Mouse (Mus musculus) thymus, adult 2 months (tissue): ENCODE measurements around the gene Foxd1. TPM values are rescaled to one million over a fixed set of nuclear protein-coding genes. Genes with fewer than 3 reads are reported as not detected.

Experiments used
- DNase-seq: peaks from one replicate; pipeline ENCODE4 v3.0.0; 2021
- H3K27ac ChIP-seq: fragments of 200-500 bp; 2 replicates; pipeline ENCODE4 v1.5.1; 2012; ENCODE audit warnings: low read length, control low read depth; ENCODE audit not compliant: control insufficient read depth, insufficient read depth
- H3K27me3 ChIP-seq: fragments of 200-500 bp; 2 replicates; pipeline ENCODE4 v1.6.1; 2012; ENCODE audit warnings: mild to moderate bottlenecking, low read length, moderate library complexity, mixed read lengths; ENCODE audit not compliant: control insufficient read depth, insufficient read depth
- H3K36me3 ChIP-seq: fragments of 200-500 bp; 2 replicates; pipeline ENCODE4 v1.6.1; 2012; ENCODE audit warnings: mild to moderate bottlenecking, low read length, moderate library complexity; ENCODE audit not compliant: control insufficient read depth, insufficient read depth
- H3K4me1 ChIP-seq: fragments of 200-500 bp; replicated peaks from 2 replicates; pipeline ENCODE4 v1.6.1; 2012; ENCODE audit warnings: low read length; ENCODE audit not compliant: control insufficient read depth, insufficient read depth
- H3K4me3 ChIP-seq: fragments of 200-500 bp; 2 replicates; pipeline ENCODE4 v1.5.1; 2012; ENCODE audit warnings: mild to moderate bottlenecking, low read length, control low read depth, moderate library complexity; ENCODE audit not compliant: control insufficient read depth, insufficient read depth
- CTCF ChIP-seq: fragments of 200-500 bp; IDR thresholded peaks from 2 replicates; pipeline ENCODE4 v1.5.1; 2012; ENCODE audit warnings: mild to moderate bottlenecking, control low read depth, low read length, moderate library complexity, borderline replicate concordance; ENCODE audit not compliant: control insufficient read depth, poor library complexity, insufficient read depth; ENCODE audit errors: extremely low read depth
- POLR2A ChIP-seq: fragments of 200-500 bp; IDR thresholded peaks from 2 replicates; pipeline ENCODE4 v1.6.1; 2012; ENCODE audit warnings: mild to moderate bottlenecking, low read length, control low read depth, moderate library complexity; ENCODE audit not compliant: control insufficient read depth, poor library complexity, insufficient read depth; ENCODE audit errors: extremely low read depth
- WGBS: fragments of 180-500 bp; shearing (Covaris S2); methylation state at CpG from one replicate; pipeline ENCODE4 v1.1.7; 2018; 5-methylcytosine and 5-hydroxymethylcytosine counted together
- polyA plus RNA-seq: library from polyadenylated mRNA; depleted of rRNA; stranded (reverse); fragments of >200 nt; gene quantifications from 2 replicates; pipeline ENCODE4 v1.2.3, GENCODE M21; 2012

The Foxd1 gene
- polyA plus RNA-seq, 1 experiment = 0.03 TPM

DNA sequence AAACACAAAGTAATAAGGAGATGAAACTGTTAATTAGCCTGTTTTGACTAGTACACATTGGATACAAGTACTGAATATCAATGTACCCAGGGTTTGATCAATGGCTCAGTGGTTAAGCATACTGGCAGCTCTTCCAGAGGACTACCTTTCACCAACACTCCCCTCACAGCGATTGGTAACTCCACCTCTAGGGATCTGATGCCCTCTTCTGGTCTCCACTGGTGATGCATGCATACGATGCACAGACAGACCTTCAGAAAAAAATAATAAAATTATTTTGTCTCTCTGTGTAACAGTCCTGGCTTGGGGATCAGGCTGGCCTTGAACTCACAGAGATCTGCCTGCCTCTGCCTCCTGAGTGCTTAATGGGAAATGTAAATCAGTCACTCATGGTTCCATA is 21.9 kb upstream of the Foxd1 start:
- no peak overlapping the region for H3K4me3 ChIP-seq
- TF ChIP-seq CTCF (no peak), POLR2A (no peak)
- H3K27ac ChIP-seq = no peak overlapping the region
- H3K4me1 ChIP-seq = no peaks in the 10 kb centered on the region
- peak; percentile 40 for DNase-seq
- 14% methylated on average over 2 of the region's 2 CpGs for WGBS
- no peaks in the 10 kb centered on the region for H3K27me3 ChIP-seq
- H3K36me3 ChIP-seq = no peaks in the 10 kb centered on the region

DNA sequence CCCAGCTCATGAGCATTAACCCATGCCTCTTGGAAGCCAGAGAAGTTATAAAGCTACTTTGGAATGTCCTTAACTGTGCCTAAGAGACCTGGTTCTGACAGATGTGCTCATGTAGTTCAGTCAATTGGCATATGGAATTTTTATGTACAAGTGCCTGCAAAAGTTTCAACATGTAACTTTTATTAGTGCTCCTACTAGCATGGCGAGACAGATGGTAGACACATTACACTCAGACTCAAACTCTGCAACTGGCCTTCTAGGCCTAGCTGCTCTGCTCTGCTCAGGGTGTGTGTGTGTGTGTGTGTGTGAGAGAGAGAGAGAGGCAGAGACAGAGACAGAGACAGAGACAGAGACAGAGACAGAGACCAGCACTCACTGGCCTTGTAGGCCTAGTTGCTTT is 17.8 kb upstream of the Foxd1 start:
- DNase-seq = no peak
- Histone ChIP-seq H3K27ac (no peak overlapping the region), H3K36me3 (no peaks in the 10 kb centered on the region), H3K4me1 (no peaks in the 10 kb centered on the region), H3K27me3 (no peaks in the 10 kb centered on the region; the same call in 1 of the 2 replicates), H3K4me3 (no peak overlapping the region)
- TF ChIP-seq CTCF (no peak), POLR2A (no peak)
- WGBS = 92% methylated on average over 1 of the region's 1 CpGs

DNA sequence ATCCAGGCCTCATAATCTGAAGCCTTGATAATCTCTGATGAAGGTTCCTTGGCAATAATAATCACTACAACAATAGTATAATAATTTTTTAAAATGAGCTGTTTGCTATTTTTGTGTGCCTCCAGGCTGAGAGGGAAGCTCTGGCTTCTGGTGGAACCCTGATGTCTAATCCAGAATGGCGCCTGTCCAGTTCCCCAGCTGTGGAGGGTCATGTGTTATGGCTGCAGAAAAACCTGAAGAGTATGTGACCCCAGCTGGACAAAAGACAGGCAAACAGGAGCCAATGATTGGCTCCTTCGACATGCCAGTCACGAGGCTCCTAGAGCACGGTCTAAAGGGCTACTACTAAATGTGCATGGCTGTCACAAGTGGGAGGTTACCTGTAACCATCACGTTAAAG is 13.5 kb upstream of the Foxd1 start:
- no peak overlapping the region; the same call in 1 of the 2 replicates for H3K27ac ChIP-seq
- 90% methylated on average over 5 of the region's 5 CpGs for WGBS
- H3K4me3 ChIP-seq = no peak overlapping the region
- H3K27me3 ChIP-seq = no peaks in the 10 kb centered on the region; the same call in 1 of the 2 replicates
- no peak for TF ChIP-seq CTCF
- no peak for TF ChIP-seq POLR2A
- no peaks in the 10 kb centered on the region for H3K36me3 ChIP-seq
- no peaks in the 10 kb centered on the region for H3K4me1 ChIP-seq
- no peak for DNase-seq

DNA sequence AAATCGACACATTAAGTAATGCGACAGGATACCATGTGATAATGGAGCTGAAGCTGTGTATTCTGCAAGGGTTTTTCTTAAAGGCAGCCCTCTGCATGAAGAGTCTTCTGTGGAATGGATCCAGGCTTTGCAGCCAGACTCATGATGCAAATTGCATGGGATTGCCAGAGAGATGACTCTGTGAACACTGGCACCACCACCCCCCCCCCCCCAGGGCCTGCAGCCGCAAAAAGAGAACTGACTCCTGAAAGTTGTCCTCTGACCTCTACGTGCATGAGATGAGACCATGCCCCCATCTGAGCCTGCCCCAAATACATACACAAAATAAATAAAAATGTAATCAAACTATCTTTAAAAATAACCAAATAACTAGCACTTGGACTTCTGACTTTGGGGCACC is 4.6 kb upstream of the Foxd1 start:
- Histone ChIP-seq H3K27me3 (peaks cover 12% of the 10 kb centered on the region), H3K27ac (no peak overlapping the region), H3K4me3 (no peak overlapping the region), H3K36me3 (no peaks in the 10 kb centered on the region), H3K4me1 (peaks cover 8% of the 10 kb centered on the region)
- no peak for TF ChIP-seq CTCF
- TF ChIP-seq POLR2A = no peak
- DNase-seq = no peak
- 82% methylated on average over 4 of the region's 4 CpGs for WGBS

DNA sequence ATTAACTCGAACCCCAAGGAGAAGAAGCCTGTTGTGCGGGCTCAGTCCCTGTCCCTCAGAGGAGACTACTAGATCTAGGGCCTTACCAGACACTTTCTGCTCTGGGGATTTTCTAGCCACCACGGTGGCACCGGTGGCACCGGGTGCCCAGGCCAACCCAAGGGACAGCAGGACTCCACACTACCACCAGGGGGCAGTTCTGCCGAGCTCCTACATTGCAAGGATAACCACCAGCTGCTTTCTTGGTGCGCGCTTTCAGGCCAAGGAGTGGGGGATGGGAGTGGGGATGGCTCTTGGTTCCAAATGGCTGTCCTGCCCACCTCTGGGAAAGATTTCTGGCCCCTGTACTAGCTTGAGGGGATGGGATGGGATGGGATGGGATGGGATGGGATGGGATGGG is 2.5 kb upstream of the Foxd1 start:
- no peaks in the 10 kb centered on the region for H3K36me3 ChIP-seq
- peaks cover 26% of the 10 kb centered on the region for H3K27me3 ChIP-seq
- TF ChIP-seq POLR2A (no peak), CTCF (peak; percentile 43; the same call in 1 of the 2 replicates)
- no peak overlapping the region for H3K4me3 ChIP-seq
- WGBS = 14% methylated on average over 8 of the region's 8 CpGs
- peaks cover 11% of the 10 kb centered on the region for H3K4me1 ChIP-seq
- DNase-seq = peak; percentile 19
- H3K27ac ChIP-seq = no peak overlapping the region

DNA sequence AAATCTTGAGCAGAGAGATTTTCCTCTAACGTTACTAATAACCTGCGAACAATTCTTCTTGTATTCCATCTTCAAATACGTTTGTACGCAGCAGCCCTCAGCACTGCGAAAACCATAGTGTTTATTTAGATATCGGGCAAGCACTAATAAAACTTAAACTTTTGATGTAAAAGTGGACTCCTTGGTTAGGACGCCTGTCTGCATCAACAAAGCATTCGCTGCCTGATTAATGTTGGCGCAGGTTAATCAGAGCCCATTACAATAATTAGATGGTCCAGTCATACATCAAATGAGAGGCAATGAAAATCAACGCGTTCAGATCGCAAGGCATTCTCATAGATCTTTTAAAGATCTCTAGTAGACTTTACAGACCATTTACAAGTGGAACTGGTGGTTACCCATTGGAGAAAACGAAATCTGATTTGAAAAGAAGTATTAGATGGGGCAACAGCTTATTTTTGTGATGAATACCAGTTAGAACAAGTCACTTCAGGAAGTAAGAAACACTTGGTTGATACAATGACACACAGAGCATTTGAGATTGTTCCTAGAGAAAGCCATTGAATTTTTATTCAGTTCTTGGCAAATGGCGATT is 1.6 kb upstream of the Foxd1 start:
- Histone ChIP-seq H3K4me3 (no peak overlapping the region), H3K4me1 (peaks cover 11% of the 10 kb centered on the region), H3K27ac (no peak overlapping the region), H3K27me3 (peaks cover 26% of the 10 kb centered on the region), H3K36me3 (no peaks in the 10 kb centered on the region)
- DNase-seq = no peak
- TF ChIP-seq CTCF (no peak), POLR2A (no peak)
- WGBS = 18% methylated on average over 14 of the region's 14 CpGs

DNA sequence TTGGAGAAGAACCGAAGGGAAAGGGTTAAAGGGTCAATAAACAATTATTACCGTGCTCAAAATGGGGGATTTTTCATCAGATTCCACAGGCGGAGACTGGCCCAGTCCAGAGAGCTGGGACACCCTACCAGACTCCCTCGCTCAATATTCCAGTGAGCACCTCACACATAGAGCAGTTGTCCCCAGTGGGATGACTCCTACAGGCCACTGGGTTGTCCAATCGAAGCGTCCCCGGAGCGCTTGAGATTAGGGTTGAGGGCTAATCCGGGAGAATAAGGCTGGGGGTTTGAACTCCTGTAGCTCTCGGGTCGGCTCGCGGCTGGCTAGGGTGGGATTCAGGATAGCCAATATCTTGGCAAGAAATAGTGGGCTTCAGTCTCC is 343 bp upstream of the Foxd1 start:
- no peak for DNase-seq
- Histone ChIP-seq H3K36me3 (no peaks in the 10 kb centered on the region), H3K4me1 (peaks cover 11% of the 10 kb centered on the region), H3K4me3 (no peak overlapping the region), H3K27ac (no peak overlapping the region), H3K27me3 (peaks cover 28% of the 10 kb centered on the region)
- WGBS = 7% methylated on average over 13 of the region's 13 CpGs
- no peak for TF ChIP-seq CTCF
- no peak for TF ChIP-seq POLR2A
